Mouse (Mus musculus) small intestine, adult 2 months (tissue): ENCODE data around the gene Padi1.

Experiments
- CTCF ChIP-seq: fragments of 200-500 bp; IDR thresholded peaks from 2 replicates; pipeline ENCODE4 v1.5.1; 2012; ENCODE audit warnings: low read depth, mild to moderate bottlenecking, control low read depth, inconsistent platforms, low read length, moderate library complexity, mixed read lengths; ENCODE audit not compliant: insufficient replicate concordance, insufficient read length; ENCODE audit errors: extremely low read depth
- POLR2A ChIP-seq: fragments of 200-500 bp; IDR thresholded peaks from 2 replicates; pipeline ENCODE4 v1.6.1; 2012; ENCODE audit warnings: low read depth, mild to moderate bottlenecking, control low read depth, inconsistent platforms, low read length, moderate library complexity

DNA sequence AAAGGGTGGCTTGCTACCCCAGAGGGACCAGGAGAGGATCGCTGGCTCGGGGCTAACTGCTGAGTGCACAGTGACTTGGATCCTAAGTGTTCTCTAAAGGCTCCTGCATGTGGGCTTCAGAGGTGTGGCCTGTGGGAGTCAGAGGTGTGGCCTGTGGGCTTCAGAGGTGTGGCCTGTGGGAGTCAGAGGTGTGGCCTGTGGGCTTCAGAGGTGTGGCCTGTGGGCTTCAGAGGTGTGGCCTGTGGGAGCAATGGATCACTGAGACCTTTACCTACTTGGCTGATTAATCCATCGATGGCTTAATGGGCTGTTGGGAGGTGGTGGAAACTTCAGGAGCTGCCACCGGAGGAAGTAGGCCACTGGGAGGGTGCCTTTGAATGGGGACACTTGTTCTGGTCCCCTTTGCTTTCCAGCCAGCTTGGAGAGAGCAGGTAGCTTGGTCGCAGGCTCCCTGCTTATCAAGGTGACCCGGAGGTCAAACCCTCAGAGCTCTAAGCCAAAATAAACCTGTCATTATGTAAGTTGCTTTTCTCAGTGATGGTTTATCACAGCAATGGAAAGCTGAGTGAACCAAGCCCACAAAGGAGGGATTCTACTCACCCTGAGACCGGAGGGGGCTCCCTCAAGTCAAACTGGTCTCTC is 14.7 kb upstream of the Padi1 start:
- no peak for TF ChIP-seq POLR2A
- TF ChIP-seq CTCF = no peak
